Mouse (Mus musculus) limb, embryonic 13.5 days (tissue): Measurements from ENCODE around the gene Gpr27. TPM values are rescaled to one million over a fixed set of nuclear protein-coding genes. Genes with fewer than 3 reads are reported as not detected.
A peak's percentile ranks its signal among the peaks of the same experiment; 100 is the strongest.

ENCODE experiments used
- ATAC-seq: fragments of 200-750 bp; cut with Nextera tagmentation; 2 replicates; pipeline ENCODE4 v1.8.0; 2017; ENCODE audit warnings: low read depth, moderate number of reproducible peaks, moderate TSS enrichment; ENCODE audit not compliant: low FRiP score
- H3K27ac ChIP-seq: fragments of 300-500 bp; sonication (generic); 2 replicates; pipeline ENCODE4 v1.5.1; 2015; ENCODE audit warnings: inconsistent platforms, mild to moderate bottlenecking, moderate library complexity
- H3K27me3 ChIP-seq: fragments of 300-500 bp; sonication (generic); 2 replicates; pipeline ENCODE4 v1.6.1; 2015; ENCODE audit warnings: mild to moderate bottlenecking, inconsistent platforms
- H3K36me3 ChIP-seq: fragments of 300-500 bp; sonication (generic); 2 replicates; pipeline ENCODE4 v1.6.1; 2015; ENCODE audit warnings: inconsistent platforms, mild to moderate bottlenecking, moderate library complexity
- H3K4me1 ChIP-seq: fragments of 300-500 bp; sonication (generic); 2 replicates; pipeline ENCODE4 v1.6.1; 2015; ENCODE audit warnings: inconsistent platforms
- H3K4me2 ChIP-seq: fragments of 300-500 bp; sonication (generic); replicated peaks from 2 replicates; pipeline ENCODE4 v1.6.1; 2015; ENCODE audit warnings: inconsistent platforms, mild to moderate bottlenecking, moderate library complexity
- H3K4me3 ChIP-seq: fragments of 300-500 bp; sonication (generic); 2 replicates; pipeline ENCODE4 v1.5.1; 2015; ENCODE audit warnings: moderate library complexity, mild to moderate bottlenecking, inconsistent platforms
- H3K9ac ChIP-seq: fragments of 300-500 bp; sonication (generic); 2 replicates; pipeline ENCODE4 v1.6.1; 2015; ENCODE audit warnings: mild to moderate bottlenecking, inconsistent platforms
- H3K9me3 ChIP-seq: fragments of 300-500 bp; sonication (generic); 2 replicates; pipeline ENCODE4 v1.6.1; 2016; ENCODE audit warnings: inconsistent platforms
- WGBS: fragments of 180-500 bp; shearing (Covaris S2); methylation state at CpG from one replicate; pipeline ENCODE4 v1.1.7; 2015; 5-methylcytosine and 5-hydroxymethylcytosine counted together
- polyA plus RNA-seq: library from polyadenylated mRNA; unstranded; fragments of >200 nt; fragmentation: Nextera tagmentation; extraction: Ambion mirVana; gene quantifications from 2 replicates; pipeline ENCODE4 v1.2.1, GENCODE M21; 2015

Gene Gpr27
- polyA plus RNA-seq, 1 experiment from 2014 or later, result 5.9 TPM

GRCm38 (mm10) chr6:99684899-99685298 is 7.6 kb upstream of the Gpr27 start:
- Histone ChIP-seq H3K9ac (no peak overlapping the region), H3K4me2 (no peak overlapping the region), H3K4me3 (no peak overlapping the region), H3K9me3 (0 out of 2 replicates have a peak, but pooled peaks cover 4% of the 10 kb centered on the region), H3K27ac (no peak overlapping the region), H3K4me1 (no peaks in the 10 kb centered on the region), H3K27me3 (peaks cover 11% of the 10 kb centered on the region), H3K36me3 (no peaks in the 10 kb centered on the region)
- ATAC-seq, result no peak
- 53% methylated on average over 5 of the region's 5 CpGs for WGBS

DNA sequence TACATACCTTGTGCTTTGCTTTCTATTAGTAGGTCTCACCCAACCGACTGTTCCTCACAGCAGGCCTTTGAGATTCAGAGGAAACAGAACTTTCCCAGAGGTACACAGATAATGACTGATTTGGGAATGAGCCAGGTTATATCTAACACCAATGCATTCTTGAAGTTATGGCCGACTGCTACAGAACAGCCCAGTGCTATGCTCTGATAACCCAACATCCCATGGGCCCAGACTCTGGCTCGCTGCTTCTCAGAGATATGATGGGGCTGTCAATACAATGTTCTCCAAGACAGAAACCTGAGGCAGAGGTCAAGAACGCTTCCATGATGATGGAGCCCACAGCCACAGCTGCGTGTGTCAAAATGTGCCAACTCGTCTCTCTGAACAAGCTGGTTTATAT is 4.0 kb upstream of the Gpr27 start:
- H3K36me3 ChIP-seq, result no peaks in the 10 kb centered on the region
- no peak for ATAC-seq
- H3K9me3 ChIP-seq, result 0 out of 2 replicates have a peak, but pooled peaks cover 4% of the 10 kb centered on the region
- H3K4me1 ChIP-seq, result peaks cover 8% of the 10 kb centered on the region
- H3K27ac ChIP-seq, result no peak overlapping the region
- peaks cover 41% of the 10 kb centered on the region for H3K27me3 ChIP-seq
- 79% methylated on average over 6 of the region's 6 CpGs for WGBS
- H3K4me3 ChIP-seq, result no peak overlapping the region
- no peak overlapping the region for H3K4me2 ChIP-seq
- no peak overlapping the region for H3K9ac ChIP-seq

- 6% methylated on average over 25 of the region's 25 CpGs for WGBS
- H3K4me2 ChIP-seq, result peak overlapping the region; percentile 96
- peak; percentile 10; the same call in 1 of the 2 replicates for ATAC-seq
- peak overlapping the region; percentile 80 for H3K4me3 ChIP-seq
- peaks cover 73% of the 10 kb centered on the region for H3K27me3 ChIP-seq
- peaks cover 16% of the 10 kb centered on the region for H3K4me1 ChIP-seq
- peak overlapping the region; percentile 90 for H3K9ac ChIP-seq
- H3K36me3 ChIP-seq, result no peaks in the 10 kb centered on the region
- no peaks in the 10 kb centered on the region for H3K9me3 ChIP-seq
- 0 out of 2 replicates have a peak overlapping the region, but pooled peaks have one; percentile 70 for H3K27ac ChIP-seq
These were observed 743 bp upstream of the Gpr27 start for GRCm38 (mm10) chr6:99691666-99692205.

DNA sequence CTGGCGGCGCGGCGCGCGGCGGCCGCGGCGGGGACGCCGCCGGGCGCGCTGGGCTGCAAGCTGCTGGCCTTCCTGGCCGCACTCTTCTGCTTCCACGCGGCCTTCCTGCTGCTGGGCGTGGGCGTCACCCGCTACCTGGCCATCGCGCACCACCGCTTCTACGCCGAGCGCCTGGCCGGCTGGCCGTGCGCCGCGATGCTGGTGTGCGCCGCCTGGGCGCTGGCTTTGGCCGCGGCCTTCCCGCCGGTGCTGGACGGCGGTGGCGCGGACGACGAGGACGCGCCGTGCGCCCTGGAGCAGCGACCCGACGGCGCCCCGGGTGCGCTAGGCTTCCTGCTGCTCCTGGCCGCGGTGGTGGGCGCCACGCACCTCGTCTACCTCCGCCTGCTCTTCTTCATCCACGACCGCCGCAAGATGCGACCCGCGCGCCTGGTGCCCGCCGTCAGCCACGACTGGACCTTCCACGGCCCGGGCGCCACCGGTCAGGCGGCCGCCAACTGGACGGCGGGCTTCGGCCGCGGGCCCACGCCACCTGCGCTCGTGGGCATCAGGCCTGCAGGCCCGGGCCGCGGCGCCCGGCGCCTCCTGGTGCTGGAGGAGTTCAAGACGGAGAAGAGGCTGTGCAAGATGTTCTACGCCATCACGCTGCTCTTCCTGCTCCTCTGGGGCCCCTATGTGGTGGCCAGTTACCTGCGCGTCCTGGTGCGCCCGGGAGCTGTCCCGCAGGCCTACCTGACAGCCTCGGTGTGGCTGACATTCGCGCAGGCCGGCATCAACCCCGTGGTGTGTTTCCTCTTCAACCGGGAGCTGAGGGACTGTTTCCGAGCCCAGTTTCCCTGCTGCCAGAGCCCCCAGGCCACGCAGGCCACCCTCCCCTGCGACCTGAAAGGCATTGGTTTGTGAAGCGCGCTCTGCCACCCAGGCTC is 700 bp downstream of the Gpr27 start:
- under 1% methylated on average over 106 of the region's 110 CpGs for WGBS
- H3K4me1 ChIP-seq, result peaks cover 16% of the 10 kb centered on the region
- peak overlapping the region; percentile 90 for H3K9ac ChIP-seq
- peak overlapping the region; percentile 96 for H3K4me2 ChIP-seq
- no peaks in the 10 kb centered on the region for H3K36me3 ChIP-seq
- H3K4me3 ChIP-seq, result peak overlapping the region; percentile 80
- no peak for ATAC-seq
- no peaks in the 10 kb centered on the region for H3K9me3 ChIP-seq
- peaks cover 87% of the 10 kb centered on the region for H3K27me3 ChIP-seq
- no peak overlapping the region; the same call in 1 of the 2 replicates for H3K27ac ChIP-seq

GRCm38 (mm10) chr6:99700484-99700883 is 8.0 kb downstream of the Gpr27 start:
- ATAC-seq, result peak; percentile 82
- no peak overlapping the region for H3K4me3 ChIP-seq
- H3K27ac ChIP-seq, result peak overlapping the region; percentile 52; the same call in 1 of the 2 replicates
- H3K9ac ChIP-seq, result no peak overlapping the region
- no peaks in the 10 kb centered on the region for H3K9me3 ChIP-seq
- H3K27me3 ChIP-seq, result peaks cover 38% of the 10 kb centered on the region
- H3K36me3 ChIP-seq, result no peaks in the 10 kb centered on the region
- peaks cover 17% of the 10 kb centered on the region for H3K4me1 ChIP-seq
- 41% methylated on average over 3 of the region's 3 CpGs for WGBS
- no peak overlapping the region; the same call in 1 of the 2 replicates for H3K4me2 ChIP-seq

DNA sequence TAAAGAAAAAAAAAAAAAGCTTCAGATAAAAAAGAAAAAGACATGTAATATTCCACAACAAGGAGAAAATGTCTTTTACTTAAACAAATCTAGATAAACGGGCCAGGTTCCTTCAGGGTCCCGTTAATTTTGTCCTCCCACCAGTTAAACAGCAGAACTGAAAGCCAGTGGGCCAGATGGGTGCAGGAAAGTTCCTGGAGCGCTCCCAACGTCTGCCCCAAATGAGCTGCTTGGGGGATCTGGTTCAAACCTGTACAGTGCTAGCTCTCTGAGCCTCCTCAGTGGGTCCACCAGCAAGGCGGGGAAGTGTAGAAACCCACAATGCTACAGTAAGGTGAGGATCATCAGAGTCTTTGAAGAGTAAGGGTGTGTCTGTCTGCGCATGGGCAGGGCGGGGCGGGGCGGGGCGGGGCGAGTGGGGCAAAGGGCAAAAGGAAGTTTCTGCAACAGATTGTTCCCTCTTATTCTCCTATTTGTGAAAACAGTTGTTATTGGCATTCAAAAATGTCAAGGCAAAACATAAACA is 19.2 kb downstream of the Gpr27 start:
- Histone ChIP-seq H3K4me2 (no peak overlapping the region), H3K27me3 (peaks cover 17% of the 10 kb centered on the region), H3K9ac (no peak overlapping the region), H3K9me3 (no peaks in the 10 kb centered on the region), H3K36me3 (no peaks in the 10 kb centered on the region), H3K27ac (no peak overlapping the region), H3K4me1 (no peaks in the 10 kb centered on the region), H3K4me3 (no peak overlapping the region)
- WGBS, result 55% methylated on average over 11 of the region's 11 CpGs
- no peak for ATAC-seq

GRCm38 (mm10) chr6:99713256-99713655 is 20.8 kb downstream of the Gpr27 start:
- Histone ChIP-seq H3K36me3 (no peaks in the 10 kb centered on the region), H3K9me3 (no peaks in the 10 kb centered on the region), H3K27me3 (peaks cover 17% of the 10 kb centered on the region), H3K9ac (no peak overlapping the region), H3K4me1 (no peaks in the 10 kb centered on the region), H3K4me3 (no peak overlapping the region), H3K27ac (no peak overlapping the region), H3K4me2 (no peak overlapping the region)
- 74% methylated on average over 5 of the region's 5 CpGs for WGBS
- ATAC-seq, result no peak

DNA sequence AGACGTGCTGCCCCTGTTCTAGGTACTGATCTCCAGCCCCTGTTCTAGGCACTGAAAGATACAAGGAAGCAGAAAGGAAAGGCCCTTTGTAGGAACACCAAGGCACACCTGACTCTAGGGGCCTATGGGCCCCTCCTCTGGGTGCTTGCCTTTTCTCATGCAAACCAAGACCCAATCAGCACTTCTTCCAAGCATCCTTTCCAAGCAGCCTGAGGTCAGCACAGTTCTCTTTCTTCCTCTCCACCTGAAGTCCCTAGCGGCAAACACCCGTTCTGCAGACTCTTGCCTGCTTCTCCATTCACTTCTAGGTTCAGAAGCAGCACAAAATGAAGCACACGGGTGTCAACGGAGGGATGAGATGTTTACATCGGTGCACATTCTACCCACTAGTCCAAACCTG is 22.7 kb downstream of the Gpr27 start:
- Histone ChIP-seq H3K4me1 (no peaks in the 10 kb centered on the region), H3K27me3 (peaks cover 15% of the 10 kb centered on the region), H3K36me3 (no peaks in the 10 kb centered on the region), H3K27ac (no peak overlapping the region), H3K9me3 (no peaks in the 10 kb centered on the region), H3K4me2 (no peak overlapping the region), H3K9ac (no peak overlapping the region), H3K4me3 (no peak overlapping the region)
- 55% methylated on average over 6 of the region's 6 CpGs for WGBS
- ATAC-seq, result no peak

GRCm38 (mm10) chr6:99715913-99716312 is 23.4 kb downstream of the Gpr27 start:
- WGBS, result 71% methylated on average over 5 of the region's 6 CpGs

GRCm38 (mm10) chr6:99721032-99721431 is 28.6 kb downstream of the Gpr27 start:
- H3K4me3 ChIP-seq, result no peak overlapping the region
- no peak for ATAC-seq
- H3K27ac ChIP-seq, result no peak overlapping the region
- WGBS, result 80% methylated on average over 9 of the region's 9 CpGs
- H3K4me2 ChIP-seq, result no peak overlapping the region
- no peaks in the 10 kb centered on the region for H3K9me3 ChIP-seq
- peaks cover 44% of the 10 kb centered on the region for H3K27me3 ChIP-seq
- peaks cover 7% of the 10 kb centered on the region for H3K4me1 ChIP-seq
- H3K36me3 ChIP-seq, result no peaks in the 10 kb centered on the region
- H3K9ac ChIP-seq, result no peak overlapping the region

More at GRCm38 (mm10) chr6:99715913-99716312, 23.4 kb downstream of the Gpr27 start:
- no peaks in the 10 kb centered on the region for H3K4me1 ChIP-seq
- H3K4me3 ChIP-seq, result no peak overlapping the region
- H3K27ac ChIP-seq, result no peak overlapping the region
- ATAC-seq, result no peak
- H3K4me2 ChIP-seq, result no peak overlapping the region
- no peak overlapping the region for H3K9ac ChIP-seq
- H3K36me3 ChIP-seq, result no peaks in the 10 kb centered on the region
- no peaks in the 10 kb centered on the region for H3K9me3 ChIP-seq
- H3K27me3 ChIP-seq, result peaks cover 17% of the 10 kb centered on the region

- H3K4me2 ChIP-seq, result no peak overlapping the region
- peaks cover 53% of the 10 kb centered on the region for H3K27me3 ChIP-seq
- 82% methylated on average over 9 of the region's 9 CpGs for WGBS
- no peak for ATAC-seq
- H3K9me3 ChIP-seq, result no peaks in the 10 kb centered on the region
- no peak overlapping the region for H3K9ac ChIP-seq
- no peak overlapping the region for H3K4me3 ChIP-seq
- no peak overlapping the region for H3K27ac ChIP-seq
- H3K4me1 ChIP-seq, result peaks cover 20% of the 10 kb centered on the region
- no peaks in the 10 kb centered on the region for H3K36me3 ChIP-seq
These were observed 29.9 kb downstream of the Gpr27 start for GRCm38 (mm10) chr6:99722390-99722789.

DNA sequence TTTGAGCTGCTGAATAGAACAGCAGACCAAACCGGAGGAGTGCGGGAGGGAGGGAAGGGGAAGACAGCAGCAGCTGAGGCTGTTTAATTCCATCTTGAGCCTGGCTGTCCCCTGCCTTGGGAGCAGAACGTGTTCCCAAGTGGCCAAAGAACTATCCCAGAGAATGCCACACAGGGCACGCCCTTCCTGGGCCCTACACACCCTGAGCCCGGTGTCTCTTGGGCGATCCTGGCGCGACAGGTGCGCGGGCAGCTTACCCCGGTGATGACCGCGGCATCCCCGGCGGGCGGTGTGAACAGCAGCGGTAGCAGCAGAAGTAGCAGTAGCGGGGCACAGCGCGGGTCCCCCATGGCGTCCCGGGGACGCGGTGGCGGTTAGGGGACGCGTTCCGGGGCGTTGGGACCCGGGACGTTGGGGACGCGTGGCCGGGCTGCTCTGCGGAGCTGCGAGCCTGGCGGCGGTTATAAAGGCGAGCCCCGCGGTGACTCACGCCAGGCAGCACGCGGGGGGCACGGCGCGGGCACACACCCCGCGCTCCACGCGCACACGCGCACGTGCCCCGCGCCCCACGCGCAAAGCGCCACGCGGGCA is 33.6 kb downstream of the Gpr27 start, which contains the start of gene Prok2:
Gene Prok2 (minus strand): TSS at position 422 of the 591 bp plus-strand sequence.
- ATAC-seq, result peak; percentile 30; the same call in 1 of the 2 replicates
- no peaks in the 10 kb centered on the region for H3K36me3 ChIP-seq
- peak within 1 kb of the TSS; percentile 67 for H3K9ac ChIP-seq
- peak within 1 kb of the TSS; percentile 52 for H3K4me3 ChIP-seq
- peak within 1 kb of the TSS; percentile 98 for H3K4me2 ChIP-seq
- peaks cover 29% of the 10 kb centered on the region for H3K4me1 ChIP-seq
- peaks cover 59% of the 10 kb centered on the region for H3K27me3 ChIP-seq
- peak within 1 kb of the TSS; percentile 28; the same call in 1 of the 2 replicates for H3K27ac ChIP-seq
- H3K9me3 ChIP-seq, result no peaks in the 10 kb centered on the region
- WGBS, result under 1% methylated on average over 60 of the region's 61 CpGs
